Comparison of ENCODE assay signal across 15 mouse cellular contexts in the genomic region with DNA sequence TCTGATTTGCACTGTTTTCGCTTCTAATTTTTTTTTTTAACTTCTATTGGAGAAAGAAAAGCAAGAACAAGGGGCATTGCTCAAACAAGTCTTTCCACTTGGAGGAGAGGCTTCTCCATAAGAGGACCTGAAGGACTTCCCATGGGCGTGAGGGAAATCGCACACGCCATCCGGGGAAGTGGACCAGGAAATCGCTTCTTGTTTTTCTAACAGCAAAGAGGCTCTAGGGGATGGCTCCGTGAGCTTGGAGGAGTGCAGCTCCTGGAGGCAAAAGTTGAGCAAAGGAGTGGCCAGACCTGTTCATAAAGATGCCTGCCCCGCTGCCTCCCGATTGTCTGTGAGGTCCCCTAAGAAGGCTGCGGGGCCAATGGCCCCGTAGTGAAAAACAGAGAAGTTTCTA. TPM values are rescaled to one million over a fixed set of nuclear protein-coding genes. Genes with fewer than 3 reads are reported as not detected.
DNase-seq lines count a peak whose midpoint lies in the region; ATAC-seq and TF ChIP-seq lines count a peak whose summit lies in the region.
"Had no signal": no experiment of that assay in that cellular context is flagged by ENCODE, and none has a peak within 500 bp of the region (broad histone marks: within the 10 kb centered on the region; RNA-seq: fewer than 3 reads in every experiment).

No protein-coding gene starts in this region.

- no peaks in the 10 kb centered on the region for H3K9me3 ChIP-seq in E14TG2a.4 (ENCODE audit: low read length)
- no peaks in the 10 kb centered on the region for H3K9me3 ChIP-seq in heart, embryonic 14.5 days (ENCODE audit: control insufficient read depth, low read length)
- H3K9me3 ChIP-seq in lung, embryonic 15.5 days = no peaks in the 10 kb centered on the region
- H3K9me3 ChIP-seq: embryonic facial prominence, embryonic 12.5 days; neural tube, embryonic 12.5 days had no signal

- no peaks in the 10 kb centered on the region for H3K36me3 ChIP-seq in E14TG2a.4 (ENCODE audit: insufficient read depth, low read length)
- no peaks in the 10 kb centered on the region for H3K36me3 ChIP-seq in heart, embryonic 14.5 days (ENCODE audit: control insufficient read depth, insufficient read depth, low read length)
- no peaks in the 10 kb centered on the region for H3K36me3 ChIP-seq in lung, embryonic 15.5 days
- H3K36me3 ChIP-seq: embryonic facial prominence, embryonic 12.5 days; neural tube, embryonic 12.5 days had no signal

- H3K4me3 ChIP-seq in E14TG2a.4 (replicated peaks; ENCODE audit: low read length) = peak overlapping the region; percentile 60
- H3K4me3 ChIP-seq in heart, embryonic 14.5 days (ENCODE audit: control insufficient read depth in 1 of 2, insufficient read depth in 1 of 2, low read depth in 1 of 2, low read length in 2 of 2) = peak overlapping the region; percentile 19 to 28; a peak in 3 of 4 replicates
- peak overlapping the region; percentile 25 for H3K4me3 ChIP-seq in lung, embryonic 15.5 days
- H3K4me3 ChIP-seq: embryonic facial prominence, embryonic 12.5 days; megakaryocyte, embryonic 14.5 days; neural tube, embryonic 12.5 days had no signal

- H3K27ac ChIP-seq in heart, embryonic 14.5 days (replicated peaks in 1 of 2; ENCODE audit: control insufficient read depth in 1 of 2, insufficient read depth in 1 of 2, low read depth in 2 of 2, low read length in 2 of 2) = peak overlapping the region; percentile 10 to 17; a peak in 1 of 4 replicates
- peak overlapping the region; percentile 47 for H3K27ac ChIP-seq in lung, embryonic 15.5 days
- H3K27ac ChIP-seq: embryonic facial prominence, embryonic 12.5 days; neural tube, embryonic 12.5 days had no signal

- no peak for TF ChIP-seq CTCF in E14TG2a.4 (conservative IDR thresholded peaks at IDR 0.05; ENCODE audit: low read length)

- DNase-seq in gastrocnemius, postnatal 25 days = peak; percentile 25
- DNase-seq in gastrocnemius, adult 18-20 months (ENCODE audit: low spot score) = no peak
- no peak for DNase-seq in testis, postnatal 14 days (ENCODE audit: low spot score)
- DNase-seq in cerebellum, adult 9-10 months = no peak
- no peak for DNase-seq in c-Kit-positive CD71-positive TER-119-positive erythroid progenitor cells, embryonic 14.5 days (ENCODE audit: low spot score)
- DNase-seq: adrenal gland, postnatal 14 days; cerebellum, adult 2 months; right cerebral cortex, postnatal 14 days had no signal

- H3K9ac ChIP-seq in heart, embryonic 14.5 days (ENCODE audit: low read length) = peak overlapping the region; percentile 53
- H3K9ac ChIP-seq in lung, embryonic 15.5 days = no peak overlapping the region
- H3K9ac ChIP-seq: embryonic facial prominence, embryonic 12.5 days; neural tube, embryonic 12.5 days had no signal

- no peak for ATAC-seq in heart, embryonic 14.5 days (ENCODE audit: insufficient number of reproducible peaks, insufficient read depth, low FRiP score, low read depth)
- ATAC-seq in lung, embryonic 15.5 days (ENCODE audit: borderline replicate concordance, extremely low read depth, low FRiP score, low TSS enrichment) = no peak

- 76% methylated on average over 11 of the region's 11 CpGs for WGBS in heart, embryonic 14.5 days
- 55% methylated on average over 11 of the region's 11 CpGs for WGBS in lung, embryonic 15.5 days

- H3K4me1 ChIP-seq in E14TG2a.4 (replicated peaks; ENCODE audit: low read depth, low read length) = peaks cover 34% of the 10 kb centered on the region
- peaks cover 10% of the 10 kb centered on the region in 2 experiments for H3K4me1 ChIP-seq in heart, embryonic 14.5 days (ENCODE audit: control insufficient read depth in 2 of 2, insufficient read depth in 2 of 2, low read length in 2 of 2)
- H3K4me1 ChIP-seq in lung, embryonic 15.5 days = peaks cover 30% of the 10 kb centered on the region
- H3K4me1 ChIP-seq: embryonic facial prominence, embryonic 12.5 days; megakaryocyte, embryonic 14.5 days; neural tube, embryonic 12.5 days had no signal

- peaks cover 15% of the 10 kb centered on the region; the same call in 1 of the 2 replicates for H3K27me3 ChIP-seq in E14TG2a.4 (ENCODE audit: insufficient read depth, low read length)
- no peaks in the 10 kb centered on the region for H3K27me3 ChIP-seq in heart, embryonic 14.5 days (ENCODE audit: control insufficient read depth, insufficient read depth, low read length)
- no peaks in the 10 kb centered on the region for H3K27me3 ChIP-seq in lung, embryonic 15.5 days
- H3K27me3 ChIP-seq: embryonic facial prominence, embryonic 12.5 days; megakaryocyte, embryonic 14.5 days; neural tube, embryonic 12.5 days had no signal

- H3K4me2 ChIP-seq in heart, embryonic 14.5 days (ENCODE audit: low read length) = peak overlapping the region; percentile 42
- peak overlapping the region; percentile 42 for H3K4me2 ChIP-seq in lung, embryonic 15.5 days
- H3K4me2 ChIP-seq: embryonic facial prominence, embryonic 12.5 days; neural tube, embryonic 12.5 days had no signal

RNA-seq across cellular contexts. Expression of a gene that starts 29.0 kb away (rescaled TPM):
- 10 to 100 TPM; 87.4 to 89.4 TPM for total RNA-seq in gastrocnemius, postnatal 25 days (2021)
- total RNA-seq in gastrocnemius, adult 18-20 months (2021) = 10 to 100 TPM; 58.1 to 66.3 TPM
- 20.9 and 26.0 TPM in 2 replicates for polyA plus RNA-seq in heart, embryonic 14.5 days (2014; fragmentation: Nextera tagmentation; extraction: Ambion mirVana)
- polyA plus RNA-seq in lung, embryonic 15.5 days (2015; fragmentation: Nextera tagmentation; extraction: Ambion mirVana) = 19.0 and 25.0 TPM in 2 replicates
- total RNA-seq: granulocyte monocyte progenitor cell, adult 5-6 weeks had no signal
